Mouse (Mus musculus): ENCODE measurements around the gene Xirp2. TPM values are rescaled to one million over a fixed set of nuclear protein-coding genes. Genes with fewer than 3 reads are reported as not detected.

Gene Xirp2
- total RNA-seq, 2 experiments from 2014 or later, result 0.05 to 0.07 TPM

DNA sequence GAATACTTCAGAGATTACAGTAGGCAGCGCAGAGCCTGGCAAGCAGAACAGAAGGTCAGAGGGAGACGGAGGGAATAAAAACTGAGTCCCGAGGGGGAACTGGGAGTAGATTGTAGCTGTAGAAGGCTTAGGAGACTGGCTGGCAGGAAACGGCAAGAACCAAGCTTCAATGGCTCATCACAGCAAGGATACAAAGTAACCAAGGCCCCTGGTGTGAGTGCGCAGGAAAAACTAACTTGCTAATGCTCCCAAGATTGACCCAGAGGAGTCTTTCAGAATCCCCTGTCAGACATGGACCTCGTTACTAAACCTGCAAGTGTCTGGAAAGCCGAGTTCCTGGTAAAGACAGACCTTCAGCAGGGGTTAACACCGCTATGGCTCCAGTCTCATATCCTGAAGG, 98.6 kb downstream of the Xirp2 start:
- DNase-seq (ENCODE audit: low spot score in 2 of 2), result no peak

DNA sequence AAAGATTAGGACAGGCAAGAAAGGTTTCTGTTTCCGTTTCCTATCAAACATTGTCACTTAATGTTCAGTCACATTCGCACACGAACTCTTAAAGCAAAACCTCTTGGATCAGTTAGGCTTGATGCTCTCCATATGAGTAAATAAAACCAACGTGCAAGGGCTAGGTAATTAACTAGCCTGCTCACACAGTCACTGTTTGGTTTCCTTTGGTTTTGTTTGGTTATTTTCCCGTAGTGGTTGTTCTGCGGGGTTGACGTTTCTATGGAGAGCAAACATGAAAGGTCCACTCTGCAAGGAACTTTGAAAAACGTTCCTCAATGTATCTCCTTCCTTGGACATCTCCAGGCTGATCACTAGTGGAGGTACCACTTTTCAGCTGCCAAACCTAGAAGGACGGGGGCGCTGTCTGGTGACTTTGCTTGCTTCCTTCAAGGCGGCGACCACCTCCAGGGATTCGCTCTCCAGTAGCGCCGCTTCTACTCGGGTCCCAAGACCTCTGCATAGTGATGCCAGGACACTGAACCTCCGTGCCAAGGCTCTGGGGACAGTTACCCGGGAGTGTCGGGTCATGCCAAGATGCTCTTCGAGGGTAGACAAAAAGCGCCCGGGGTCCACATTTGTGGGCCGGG, 119.2 kb downstream of the Xirp2 start:
- peak; percentile 65 for DNase-seq (ENCODE audit: low spot score in 2 of 2)

DNA sequence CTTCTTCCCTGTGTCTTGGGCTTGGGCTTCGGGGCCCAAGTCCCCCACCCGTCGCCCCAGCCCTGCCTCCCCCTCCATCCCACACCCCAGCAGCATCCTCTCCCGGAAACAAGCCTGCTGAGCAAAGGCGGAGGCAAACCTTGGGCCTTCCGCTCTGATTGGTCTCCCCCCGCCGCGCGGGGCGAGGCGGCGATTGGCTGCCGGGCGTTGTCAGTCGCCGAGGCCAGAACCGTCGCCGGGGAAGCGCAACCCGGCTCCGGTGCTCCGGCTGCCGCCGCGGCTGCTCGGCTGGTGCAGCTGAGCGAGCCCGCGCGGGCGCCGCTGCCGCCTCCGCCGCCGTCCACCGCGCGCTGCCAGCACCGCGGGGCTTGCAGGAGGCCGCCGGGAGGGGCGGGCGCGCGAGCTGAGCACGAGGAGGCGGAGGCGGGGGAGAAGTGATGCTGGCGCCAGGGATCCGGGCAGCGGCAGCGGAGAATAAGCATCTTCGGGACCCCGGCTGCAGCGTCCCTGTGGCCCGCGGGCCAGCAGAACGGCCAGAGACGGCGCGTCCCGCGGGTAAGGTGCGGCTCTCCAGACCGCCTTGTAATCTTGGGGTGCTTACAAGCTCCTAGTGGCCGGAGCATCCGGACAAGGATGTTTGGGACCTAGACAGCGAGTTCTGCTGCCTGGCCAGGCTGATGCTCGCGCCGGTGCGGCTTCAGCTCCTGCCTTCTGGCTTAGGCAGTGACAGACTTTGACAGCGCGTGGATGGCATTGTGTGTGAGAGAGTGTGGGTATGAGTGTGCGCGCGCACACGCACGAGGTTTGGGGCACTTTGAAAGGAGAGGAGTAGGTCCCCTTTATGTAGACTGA, 119.9 kb downstream of the Xirp2 start, which contains the start of gene B3galt1:
Gene B3galt1, plus strand, starts transcription at position 392 of the 852 bp plus-strand sequence.
- peak; percentile 85 to 95 for DNase-seq (ENCODE audit: low spot score in 2 of 2)

- peak in 1 of 2 experiments; percentile 5 for DNase-seq (ENCODE audit: low spot score in 2 of 2)
These were observed 120.8 kb downstream of the Xirp2 start for GRCm38 (mm10) chr2:67566566-67566965.

DNA sequence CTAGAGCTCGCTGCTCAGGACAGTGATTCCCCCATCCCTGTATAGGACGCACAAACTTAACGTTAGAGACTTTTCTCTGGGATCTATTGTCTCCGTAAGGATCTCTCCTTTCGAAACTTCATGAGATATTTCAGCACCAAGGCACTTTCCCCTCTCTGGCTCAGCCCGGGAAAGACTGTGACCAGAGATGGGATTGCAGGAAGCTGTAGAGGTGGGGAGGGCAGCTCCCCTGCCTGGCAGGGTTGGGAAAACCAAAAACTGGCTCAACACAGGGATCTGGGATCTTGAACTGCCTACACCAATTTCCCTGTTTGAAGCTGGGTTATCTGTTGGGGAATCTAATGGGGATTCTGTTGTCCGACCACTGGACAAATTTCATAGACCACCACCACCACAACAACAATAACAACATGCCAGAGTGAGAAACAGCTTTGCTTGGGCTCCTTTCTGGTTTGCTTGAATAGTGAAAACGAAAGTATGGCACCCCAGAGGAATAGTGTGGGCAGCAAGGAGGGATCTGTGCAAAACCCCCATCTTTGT, 121.4 kb downstream of the Xirp2 start:
- DNase-seq (ENCODE audit: low spot score in 2 of 2), result peak in 1 of 2 experiments; percentile 17

Other genes starting within 250 kb of the Xirp2 start
- not detected for gene Gm21830, start 32.3 kb upstream of the Xirp2 start, total RNA-seq (2021)
- not detected for gene Gm26727, start 12.8 kb upstream of the Xirp2 start, total RNA-seq (2021)
- 10 to 100 TPM; 83.5 to 85.6 TPM for gene B3galt1, start 119.9 kb downstream of the Xirp2 start, total RNA-seq (2021)